Mouse (Mus musculus) heart, adult 2 months (tissue): ENCODE data around the gene Olfr1289. TPM values are rescaled to one million over a fixed set of nuclear protein-coding genes. Genes with fewer than 3 reads are reported as not detected.

Experiments used
- DNase-seq, 2 experiments: peaks; one replicate each; pipeline ENCODE4 v3.0.0; 2021
- H3K27ac ChIP-seq: fragments of 200-600 bp; 2 replicates; pipeline ENCODE4 v1.8.1; 2022
- H3K27me3 ChIP-seq: fragments of 200-500 bp; 2 replicates; pipeline ENCODE4 v1.6.1; 2012; ENCODE audit warnings: mild to moderate bottlenecking, low read length, inconsistent platforms, mixed read lengths; ENCODE audit not compliant: control insufficient read depth, insufficient read depth
- H3K36me3 ChIP-seq: fragments of 200-500 bp; 2 replicates; pipeline ENCODE4 v1.6.1; 2012; ENCODE audit warnings: low read length, inconsistent platforms; ENCODE audit not compliant: control insufficient read depth, insufficient read depth
- H3K4me1 ChIP-seq: fragments of 200-500 bp; 2 replicates; pipeline ENCODE4 v1.6.1; 2011; ENCODE audit warnings: low read length; ENCODE audit not compliant: control insufficient read depth, insufficient read depth
- H3K4me3 ChIP-seq: fragments of 200-600 bp; 2 replicates; pipeline ENCODE4 v1.8.1; 2022
- H3K79me2 ChIP-seq: fragments of 200-500 bp; replicated peaks from 2 replicates; pipeline ENCODE4 v1.6.1; 2012; ENCODE audit warnings: mild to moderate bottlenecking, inconsistent platforms, low read length, moderate library complexity, mixed read lengths; ENCODE audit not compliant: control insufficient read depth, insufficient read depth
- H3K9ac ChIP-seq: fragments of 200-500 bp; 2 replicates; pipeline ENCODE4 v1.6.1; 2012; ENCODE audit warnings: low read depth, mild to moderate bottlenecking, control low read depth, inconsistent platforms, low read length, mixed read lengths
- CTCF ChIP-seq: fragments of 200-600 bp; IDR thresholded peaks from 2 replicates; pipeline ENCODE4 v1.8.1; 2022; ENCODE audit warnings: antibody characterized with exemption, mild to moderate bottlenecking, moderate library complexity
- EP300 ChIP-seq: fragments of 200-500 bp; IDR thresholded peaks from 2 replicates; pipeline ENCODE4 v1.6.1; 2011; ENCODE audit warnings: low read depth, low read length, control low read depth; ENCODE audit not compliant: insufficient read depth
- POLR2A ChIP-seq: fragments of 200-500 bp; IDR thresholded peaks from 2 replicates; pipeline ENCODE4 v1.6.1; 2011; ENCODE audit warnings: mild to moderate bottlenecking, low read depth, low read length, control low read depth; ENCODE audit not compliant: insufficient read depth
- WGBS: fragments of 180-500 bp; shearing (Covaris S2); methylation state at CpG from one replicate; pipeline ENCODE4 v1.1.7; 2018; 5-methylcytosine and 5-hydroxymethylcytosine counted together
- intact Hi-C: fragments of 180-260 bp; cut with DNase I; formaldehyde crosslinking; loops from one replicate; pipeline ENCODE4 v1.15.1; 2025
- polyA plus RNA-seq: library from polyadenylated mRNA; depleted of rRNA; stranded (reverse); fragments of >200 nt; gene quantifications from 2 replicates; pipeline ENCODE4 v1.2.3, GENCODE M21; 2012; rRNA removed
- total RNA-seq, 2 experiments: library from RNA; stranded (reverse); gene quantifications; 2 replicates each; pipeline ENCODE4 v1.2.3; 2021

Olfr1289 gene
- total and polyA plus RNA-seq, 3 experiments, result not detected

GRCm38 (mm10) chr2:111524903-111525302, 44.3 kb downstream of the Olfr1289 start, which contains the start of gene Olfr1293-ps:
TSS of gene Olfr1293-ps (plus strand) at chr2:111525203.
- 68% methylated on average over 1 of the region's 1 CpGs for WGBS
- intact Hi-C loops, result no loop called here

More at GRCm38 (mm10) chr2:111524903-111525302, 44.3 kb downstream of the Olfr1289 start, which contains the start of gene Olfr1293-ps:
- no peaks in the 10 kb centered on the region for H3K27me3 ChIP-seq
- no peak within 1 kb of the TSS for H3K4me3 ChIP-seq
- H3K27ac ChIP-seq, result no peak within 1 kb of the TSS
- DNase-seq, result no peak
- no peak within 1 kb of the TSS for H3K9ac ChIP-seq
- H3K79me2 ChIP-seq, result no peaks in the 10 kb centered on the region
- no peaks in the 10 kb centered on the region for H3K36me3 ChIP-seq
- TF ChIP-seq CTCF (no peak), POLR2A (no peak), EP300 (no peak)
- H3K4me1 ChIP-seq, result no peaks in the 10 kb centered on the region

Other genes with a start within 250 kb of the Olfr1289 start
- not detected for gene Olfr1275, start 245.5 kb upstream of the Olfr1289 start, total RNA-seq
- not detected in 2 replicates for gene Olfr1275, start 245.5 kb upstream of the Olfr1289 start, polyA plus RNA-seq
- gene Olfr1276, start 226.3 kb upstream of the Olfr1289 start, total RNA-seq, result not detected
- gene Olfr1276, start 226.3 kb upstream of the Olfr1289 start, polyA plus RNA-seq, result not detected in 2 replicates
- gene Olfr1277, start 206.7 kb upstream of the Olfr1289 start, total RNA-seq, result not detected
- not detected in 2 replicates for gene Olfr1277, start 206.7 kb upstream of the Olfr1289 start, polyA plus RNA-seq
- not detected for gene Olfr1278, start 190.7 kb upstream of the Olfr1289 start, total RNA-seq
- gene Olfr1278, start 190.7 kb upstream of the Olfr1289 start, polyA plus RNA-seq, result not detected in 2 replicates
- not detected for gene Olfr1279, start 180.2 kb upstream of the Olfr1289 start, total RNA-seq
- gene Olfr1279, start 180.2 kb upstream of the Olfr1289 start, polyA plus RNA-seq, result not detected in 2 replicates
- gene Olfr1280, start 166.8 kb upstream of the Olfr1289 start, total RNA-seq, result not detected
- not detected in 2 replicates for gene Olfr1280, start 166.8 kb upstream of the Olfr1289 start, polyA plus RNA-seq
- not detected for gene Olfr1281, start 154.3 kb upstream of the Olfr1289 start, total RNA-seq
- gene Olfr1281, start 154.3 kb upstream of the Olfr1289 start, polyA plus RNA-seq, result not detected in 2 replicates
- not detected for gene Olfr1282, start 144.7 kb upstream of the Olfr1289 start, total RNA-seq
- not detected in 2 replicates for gene Olfr1282, start 144.7 kb upstream of the Olfr1289 start, polyA plus RNA-seq
- gene Olfr1283, start 114.0 kb upstream of the Olfr1289 start, total RNA-seq, result not detected
- gene Olfr1283, start 114.0 kb upstream of the Olfr1289 start, polyA plus RNA-seq, result not detected in 2 replicates
- not detected for gene Olfr1284, start 105.3 kb upstream of the Olfr1289 start, total RNA-seq
- not detected in 2 replicates for gene Olfr1284, start 105.3 kb upstream of the Olfr1289 start, polyA plus RNA-seq
- not detected for gene Olfr1286, start 57.7 kb upstream of the Olfr1289 start, total RNA-seq
- not detected in 2 replicates for gene Olfr1286, start 57.7 kb upstream of the Olfr1289 start, polyA plus RNA-seq
- not detected for gene Olfr1287, start 31.7 kb upstream of the Olfr1289 start, total RNA-seq
- not detected in 2 replicates for gene Olfr1287, start 31.7 kb upstream of the Olfr1289 start, polyA plus RNA-seq
- gene Olfr1288, start 6.7 kb upstream of the Olfr1289 start, total RNA-seq, result not detected
- not detected in 2 replicates for gene Olfr1288, start 6.7 kb upstream of the Olfr1289 start, polyA plus RNA-seq
- gene Olfr1290, start 13.0 kb downstream of the Olfr1289 start, total RNA-seq, result not detected
- gene Olfr1290, start 13.0 kb downstream of the Olfr1289 start, polyA plus RNA-seq, result not detected in 2 replicates
- gene Olfr1291-ps1, start 16.4 kb downstream of the Olfr1289 start, total RNA-seq, result not detected
- not detected in 2 replicates for gene Olfr1291-ps1, start 16.4 kb downstream of the Olfr1289 start, polyA plus RNA-seq
- not detected for gene Olfr1293-ps, start 44.4 kb downstream of the Olfr1289 start, total RNA-seq
- not detected in 2 replicates for gene Olfr1293-ps, start 44.4 kb downstream of the Olfr1289 start, polyA plus RNA-seq
- gene Olfr1294, start 59.5 kb downstream of the Olfr1289 start, total RNA-seq, result not detected
- not detected in 2 replicates for gene Olfr1294, start 59.5 kb downstream of the Olfr1289 start, polyA plus RNA-seq
- not detected for gene Olfr1295, start 88.9 kb downstream of the Olfr1289 start, total RNA-seq
- gene Olfr1295, start 88.9 kb downstream of the Olfr1289 start, polyA plus RNA-seq, result not detected in 2 replicates
- gene Olfr1297, start 145.7 kb downstream of the Olfr1289 start, total RNA-seq, result not detected
- not detected in 2 replicates for gene Olfr1297, start 145.7 kb downstream of the Olfr1289 start, polyA plus RNA-seq
- gene Olfr1298, start 168.4 kb downstream of the Olfr1289 start, total RNA-seq, result not detected
- gene Olfr1298, start 168.4 kb downstream of the Olfr1289 start, polyA plus RNA-seq, result not detected in 2 replicates
- gene Olfr1299, start 180.6 kb downstream of the Olfr1289 start, total RNA-seq, result not detected
- not detected in 2 replicates for gene Olfr1299, start 180.6 kb downstream of the Olfr1289 start, polyA plus RNA-seq